18 mouse cellular contexts compared by ENCODE assay signal in the genomic region with DNA sequence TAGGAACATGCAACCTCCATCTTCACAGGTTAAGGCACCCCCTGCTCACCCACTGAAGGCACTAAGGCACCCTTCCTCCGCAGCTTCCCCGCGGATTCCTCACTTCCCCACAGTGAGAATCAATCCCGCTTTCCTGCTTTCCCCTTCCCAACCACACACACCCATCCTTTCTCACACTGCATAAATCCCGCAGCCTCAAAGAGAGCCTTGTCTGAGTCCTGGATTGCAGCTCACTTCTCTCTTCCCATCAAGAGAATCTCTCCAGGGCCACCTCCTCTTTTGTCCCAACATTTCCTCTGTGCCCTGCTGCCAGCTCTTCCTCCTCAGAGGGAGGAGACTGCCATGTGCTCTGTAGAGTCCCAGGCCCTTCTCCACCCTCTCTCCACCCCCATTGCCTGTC. TPM values are rescaled to one million over a fixed set of nuclear protein-coding genes. Genes with fewer than 3 reads are reported as not detected.
"Had no signal": no experiment of that assay in that cellular context is flagged by ENCODE, and none has a peak within 500 bp of the region (broad histone marks: within the 10 kb centered on the region; RNA-seq: fewer than 3 reads in every experiment).

No protein-coding gene starts in this region.

RNA-seq across cellular contexts. Expression of a gene that starts 0.8 kb away (rescaled TPM):
- total RNA-seq: megakaryocyte progenitor cell, adult 5-6 weeks; midbrain, postnatal 0 days; monocyte, adult 5-6 weeks; neutrophil, adult 5-6 weeks had no signal
- polyA plus RNA-seq: lung, adult 2 months; lung, embryonic 15.5 days; lung, postnatal 0 days; macrophage; midbrain, embryonic 11.5 days; midbrain, embryonic 13.5 days; midbrain, embryonic 15.5 days; midbrain, postnatal 0 days; neural tube, embryonic 12.5 days; neural tube, embryonic 14.5 days; spleen, adult 2 months; stomach, embryonic 15.5 days; stomach, postnatal 0 days; urinary bladder, adult 2 months had no signal

RNA-seq across cellular contexts. Expression of a gene that starts 47.0 kb away (rescaled TPM):
- total RNA-seq: megakaryocyte progenitor cell, adult 5-6 weeks; midbrain, postnatal 0 days; monocyte, adult 5-6 weeks; neutrophil, adult 5-6 weeks had no signal
- polyA plus RNA-seq: lung, adult 2 months; lung, embryonic 15.5 days; lung, postnatal 0 days; macrophage; midbrain, embryonic 11.5 days; midbrain, embryonic 13.5 days; neural tube, embryonic 12.5 days; spleen, adult 2 months; stomach, embryonic 15.5 days; stomach, postnatal 0 days; testis, adult 2 months; urinary bladder, adult 2 months had no signal
